Mouse (Mus musculus) cerebellum, postnatal 4 days (tissue): ENCODE measurements around the gene Dkk3.

Experiments used
- DNase-seq, 2 experiments: peaks; one replicate each; pipeline ENCODE4 v3.0.0; 2022; ENCODE audit warnings: low spot score in 2 of 2, mixed read lengths in 1 of 2

Dkk3 gene

DNA sequence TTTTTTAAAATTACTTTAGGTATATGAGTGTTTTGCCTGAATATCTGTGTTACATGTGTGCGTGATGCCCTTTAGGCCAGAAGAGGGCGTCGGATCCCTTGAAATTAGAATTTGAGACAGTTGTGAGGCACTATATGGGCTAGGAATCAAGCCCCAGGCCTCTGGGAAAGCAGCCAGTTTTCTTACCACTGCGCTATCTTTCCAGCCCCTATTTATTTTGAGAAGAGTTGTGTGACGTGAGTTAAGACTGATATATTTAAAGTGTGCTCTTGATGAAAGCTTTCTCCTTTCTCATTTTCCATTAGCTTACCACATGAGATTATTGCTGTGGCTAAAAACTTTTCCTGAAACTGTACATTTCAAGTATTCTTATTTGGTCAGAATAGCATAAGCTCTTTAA, 84.0 kb downstream of the Dkk3 start:
- DNase-seq: no peak
